In the genomic region with DNA sequence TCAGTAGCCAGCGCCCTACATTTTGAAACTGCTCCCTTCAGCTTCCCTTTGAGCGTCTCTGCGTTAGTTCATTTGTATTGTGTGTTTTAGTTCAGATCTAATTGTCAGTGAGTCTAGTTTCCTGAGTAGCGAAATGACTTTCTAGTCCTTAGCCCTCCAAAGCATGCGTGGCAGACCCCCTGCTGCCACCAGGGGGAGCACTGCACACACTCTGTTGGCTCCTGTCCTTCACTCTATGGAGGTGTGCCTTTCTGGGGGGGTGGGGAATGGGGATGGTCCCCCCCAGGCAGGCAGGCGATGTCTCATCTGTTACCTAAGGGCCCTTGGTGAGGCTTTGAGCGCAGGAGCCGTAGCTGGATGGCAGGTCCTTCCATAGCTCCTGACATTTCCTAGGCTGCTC, we compare ENCODE assay signal across 9 mouse cellular contexts. TPM values are rescaled to one million over a fixed set of nuclear protein-coding genes. Genes with fewer than 3 reads are reported as not detected.
DNase-seq lines count a peak whose midpoint lies in the region; ATAC-seq lines count a peak whose summit lies in the region.
"Had no signal": no experiment of that assay in that cellular context is flagged by ENCODE, and none has a peak within 500 bp of the region (broad histone marks: within the 10 kb centered on the region; RNA-seq: fewer than 3 reads in every experiment).

No protein-coding gene starts in this region.

- H3K4me1 ChIP-seq in hindbrain, embryonic 10.5 days (replicated peaks): peaks cover 3% of the 10 kb centered on the region; the same call in 1 of the 2 replicates
- no peaks in the 10 kb centered on the region for H3K4me1 ChIP-seq in hindbrain, embryonic 13.5 days (replicated peaks)

- H3K4me3 ChIP-seq in hindbrain, embryonic 10.5 days: no peak overlapping the region
- H3K4me3 ChIP-seq in hindbrain, embryonic 13.5 days: no peak overlapping the region

- no peak for ATAC-seq in hindbrain, embryonic 13.5 days (ENCODE audit: low FRiP score)

- WGBS in hindbrain, embryonic 10.5 days: 78% methylated on average over 8 of the region's 8 CpGs
- WGBS in hindbrain, embryonic 13.5 days: 80% methylated on average over 8 of the region's 8 CpGs

- no peak overlapping the region for H3K4me2 ChIP-seq in hindbrain, embryonic 13.5 days

- H3K9me3 ChIP-seq in hindbrain, embryonic 10.5 days: no peaks in the 10 kb centered on the region
- no peaks in the 10 kb centered on the region for H3K9me3 ChIP-seq in hindbrain, embryonic 13.5 days

- DNase-seq in hindbrain, embryonic 10.5 days (ENCODE audit: low spot score): peak; percentile 43
- peak; percentile 83 for DNase-seq in CD4-positive, CD25-positive, alpha-beta regulatory T cell, adult 2 months (ENCODE audit: low read depth, low spot score)
- DNase-seq in adrenal gland, adult 2 months: peak; percentile 69
- peak; percentile 63 for DNase-seq in embryo, embryonic 11 days
- peak; percentile 47 to 87 for DNase-seq in layer of hippocampus, postnatal 25 days (ENCODE audit: extremely low spot score in 1 of 2, low spot score in 1 of 2)
- DNase-seq in natural killer cell, adult 2 months (ENCODE audit: low spot score in 2 of 2): peak; percentile 26 to 50
- DNase-seq in thymus, postnatal 36 days: peak; percentile 68 to 72

- H3K36me3 ChIP-seq in hindbrain, embryonic 10.5 days: peaks cover 100% of the 10 kb centered on the region
- H3K36me3 ChIP-seq in hindbrain, embryonic 13.5 days: peaks cover 98% of the 10 kb centered on the region

- H3K27me3 ChIP-seq in hindbrain, embryonic 10.5 days (ENCODE audit: insufficient read depth, poor library complexity, severe bottlenecking): no peaks in the 10 kb centered on the region
- H3K27me3 ChIP-seq in hindbrain, embryonic 13.5 days: no peaks in the 10 kb centered on the region

- no peak overlapping the region for H3K27ac ChIP-seq in hindbrain, embryonic 10.5 days
- H3K27ac ChIP-seq in hindbrain, embryonic 13.5 days: no peak overlapping the region
- H3K27ac ChIP-seq: macrophage had no signal

- no peak overlapping the region for H3K9ac ChIP-seq in hindbrain, embryonic 13.5 days

RNA-seq across cellular contexts. Expression of a gene that starts 22.9 kb away (rescaled TPM):
- polyA plus RNA-seq in hindbrain, embryonic 10.5 days (2016; fragmentation: Nextera tagmentation; extraction: Ambion mirVana): 0.45 and 0.55 TPM in 2 replicates
- polyA plus RNA-seq in hindbrain, embryonic 13.5 days (2015; fragmentation: Nextera tagmentation; extraction: Ambion mirVana): 1.6 and 2.0 TPM in 2 replicates
- total RNA-seq in adrenal gland, adult 2 months (2021): 100 to 1,000 TPM; 109 to 185 TPM
- polyA plus RNA-seq in adrenal gland, adult 2 months (2012; rRNA removed): 737 and 1,088 TPM in 2 replicates
- 100 to 1,000 TPM in 1 of 2 experiments, 10 to 100 TPM in 1; 80.0 to 100 TPM for total RNA-seq in layer of hippocampus, postnatal 25 days (2021)
- polyA plus RNA-seq: macrophage had no signal

RNA-seq across cellular contexts. Expression of a gene that starts 28.1 kb away (rescaled TPM):
- 103 and 117 TPM in 2 replicates for polyA plus RNA-seq in hindbrain, embryonic 10.5 days (2016; fragmentation: Nextera tagmentation; extraction: Ambion mirVana)
- polyA plus RNA-seq in hindbrain, embryonic 13.5 days (2015; fragmentation: Nextera tagmentation; extraction: Ambion mirVana): 141 and 149 TPM in 2 replicates
- 10 to 100 TPM; 52.6 to 95.2 TPM for total RNA-seq in adrenal gland, adult 2 months (2021)
- 93.6 and 106 TPM in 2 replicates for polyA plus RNA-seq in adrenal gland, adult 2 months (2012; rRNA removed)
- 100 to 1,000 TPM; 128 to 150 TPM for total RNA-seq in layer of hippocampus, postnatal 25 days (2021)

Comparison
In these comparisons a context has a peak if more than half of its experiments do, and no peak if none do; other contexts are left out.
1. RNA of a gene that starts 22.9 kb away (polyA plus RNA-seq): 737 to 1,088 TPM in adrenal gland, adult 2 months; 1.6 to 2.0 TPM in hindbrain, embryonic 13.5 days and 0.45 to 0.55 TPM in hindbrain, embryonic 10.5 days; every median in the first group is over 100 times any median in the second.
2. Peak in every context shown above with its lines, with median percentiles within 50 percentile points of each other: DNase-seq.